Mouse (Mus musculus) cerebellum, postnatal 36 days (tissue): ENCODE data around the gene Mrpl9.
A peak's percentile ranks its signal among the peaks of the same experiment; 100 is the strongest.

ENCODE experiments used
- DNase-seq, 2 experiments: peaks; one replicate each; pipeline ENCODE4 v3.0.0; 2021 to 2022; ENCODE audit warnings: mixed read lengths in 2 of 2

Mrpl9 gene

DNA sequence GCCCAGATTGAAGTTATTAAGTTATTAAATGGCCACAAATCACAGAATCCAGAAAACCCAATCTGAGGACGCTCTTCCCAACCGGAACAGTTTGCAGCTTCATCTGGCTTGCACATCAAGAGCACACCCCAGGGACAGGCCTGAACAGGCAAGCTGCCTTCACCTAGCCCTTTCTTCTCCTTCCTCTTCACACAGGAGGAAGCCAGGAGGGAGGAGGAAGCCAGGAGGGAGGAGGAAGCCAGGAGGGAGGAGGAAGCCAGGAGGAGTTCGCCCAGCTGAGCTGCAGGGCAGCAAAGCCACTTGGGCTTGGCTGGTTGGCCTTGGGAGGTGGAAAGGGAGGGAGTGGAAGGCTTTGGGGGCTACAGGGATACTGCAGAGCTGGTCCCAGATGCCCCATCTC, 25.8 kb downstream of the Mrpl9 start:
- no peak for DNase-seq

DNA sequence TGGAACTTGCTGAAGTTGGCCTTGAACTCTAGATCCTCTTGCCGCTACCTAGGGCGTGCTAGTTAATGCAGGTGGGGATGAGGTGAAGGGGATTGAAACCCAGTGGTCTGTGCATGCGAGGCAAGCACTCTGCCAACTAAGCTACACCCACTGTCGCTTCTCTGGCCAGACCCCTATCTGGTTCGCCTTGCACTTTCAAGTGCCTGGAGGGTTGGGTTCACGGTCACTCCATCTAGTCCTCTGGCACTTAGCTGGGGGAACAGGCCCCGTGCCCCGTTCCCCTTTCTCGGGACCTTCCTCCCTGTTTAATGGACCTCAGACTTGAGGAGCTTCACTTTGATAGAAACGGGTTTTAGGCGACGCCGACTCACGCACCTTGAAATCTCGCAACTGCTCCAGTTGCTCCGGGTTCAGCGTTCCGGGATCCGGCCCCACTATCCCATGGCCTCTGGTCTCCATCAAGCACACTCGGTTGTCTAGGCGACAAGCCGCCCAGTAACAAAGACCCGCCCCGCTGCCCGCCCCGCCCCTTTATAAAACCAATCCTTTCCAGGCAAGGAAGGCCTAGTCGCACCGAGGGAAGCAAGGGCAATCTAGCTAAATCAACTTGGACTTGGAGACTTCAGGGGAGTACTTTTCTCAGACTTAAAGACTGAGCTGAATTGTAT, 29.5 kb downstream of the Mrpl9 start:
- DNase-seq, result no peak

- DNase-seq, result no peak
Measured at GRCm38 (mm10) chr3:94473115-94473505, 30.0 kb downstream of the Mrpl9 start.

GRCm38 (mm10) chr3:94473567-94474232, 30.6 kb downstream of the Mrpl9 start:
- no peak for DNase-seq

DNA sequence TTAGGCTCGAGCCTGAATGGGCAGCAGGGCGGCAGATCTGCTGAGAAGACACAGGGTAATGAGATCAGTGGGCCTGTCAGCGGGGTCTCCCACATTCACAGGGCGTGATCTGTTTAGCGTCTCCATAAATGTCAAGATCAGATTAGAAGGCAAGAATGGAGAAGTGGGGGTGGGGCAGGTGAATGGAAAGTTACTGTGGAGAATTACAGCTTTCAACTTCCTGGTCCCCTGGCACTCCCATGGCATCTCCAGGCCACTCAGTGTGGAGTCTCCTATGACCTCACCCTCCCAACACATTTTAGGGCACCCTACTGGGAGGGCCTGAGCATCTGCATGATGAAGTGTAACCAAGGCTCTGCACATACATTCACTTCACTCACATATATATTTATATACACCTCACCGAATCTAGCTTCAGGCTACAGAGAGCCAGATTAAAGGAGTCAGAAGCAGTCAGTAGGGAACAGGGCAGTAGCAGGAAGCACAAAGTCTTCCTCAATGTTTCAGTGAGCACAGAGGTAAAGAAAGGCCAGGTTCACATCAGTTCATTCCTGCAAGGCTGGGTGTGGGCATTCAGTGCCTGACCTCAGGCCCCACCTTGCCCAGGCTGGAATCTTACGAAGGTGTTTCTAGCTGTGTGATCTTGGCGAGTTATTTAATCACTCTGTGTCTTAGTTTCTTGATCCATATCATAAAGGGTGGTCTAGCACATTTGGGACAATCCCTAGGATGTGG, 33.4 kb downstream of the Mrpl9 start:
- DNase-seq, result no peak

DNA sequence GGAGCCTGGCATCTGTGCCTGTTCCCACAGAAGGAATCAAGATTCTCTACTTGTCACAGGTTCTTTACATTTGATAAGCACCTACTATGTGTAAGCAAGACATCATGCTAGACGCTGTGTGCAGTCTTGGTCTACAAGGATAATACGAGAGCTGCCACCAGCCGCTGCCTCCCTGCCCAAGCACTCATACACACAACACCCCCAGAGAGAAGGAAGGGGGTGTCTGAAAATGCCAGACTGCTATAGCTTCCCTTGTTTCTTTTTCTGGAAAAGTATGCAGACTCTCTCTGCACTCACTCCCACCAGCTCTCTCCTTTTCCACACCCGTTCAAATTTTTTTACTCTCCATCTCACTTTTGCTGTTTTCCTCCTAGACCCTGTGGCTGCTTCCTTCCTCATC, 34.3 kb downstream of the Mrpl9 start:
- DNase-seq, result peak in 1 of 2 experiments; percentile 37

DNA sequence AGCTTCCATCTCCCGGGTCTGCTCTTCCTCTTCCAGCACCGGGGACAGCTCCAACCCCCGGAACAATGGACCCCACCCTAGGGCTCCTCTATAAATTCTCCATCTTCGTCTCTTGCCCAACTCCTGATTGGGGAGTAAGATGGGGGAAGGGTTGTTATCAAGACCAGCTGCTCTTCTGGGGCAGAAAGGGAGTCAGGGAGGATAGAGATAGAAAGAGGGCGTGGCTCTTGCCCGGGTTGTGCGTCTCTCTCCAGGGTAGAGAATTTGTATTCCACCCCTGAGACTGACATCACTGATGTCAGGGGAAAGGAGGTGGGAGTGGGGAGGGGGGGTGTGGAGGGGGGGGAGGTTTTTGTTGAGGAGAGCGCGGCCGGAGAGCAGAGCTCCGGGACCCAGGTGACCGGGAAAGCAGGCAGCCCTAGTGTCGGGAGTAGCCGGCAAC, 34.9 kb downstream of the Mrpl9 start, which contains the start of gene Celf3:
Gene Celf3 (plus strand): TSS at position 315 of the 442 bp plus-strand sequence.
- peak; percentile 80 for DNase-seq

DNA sequence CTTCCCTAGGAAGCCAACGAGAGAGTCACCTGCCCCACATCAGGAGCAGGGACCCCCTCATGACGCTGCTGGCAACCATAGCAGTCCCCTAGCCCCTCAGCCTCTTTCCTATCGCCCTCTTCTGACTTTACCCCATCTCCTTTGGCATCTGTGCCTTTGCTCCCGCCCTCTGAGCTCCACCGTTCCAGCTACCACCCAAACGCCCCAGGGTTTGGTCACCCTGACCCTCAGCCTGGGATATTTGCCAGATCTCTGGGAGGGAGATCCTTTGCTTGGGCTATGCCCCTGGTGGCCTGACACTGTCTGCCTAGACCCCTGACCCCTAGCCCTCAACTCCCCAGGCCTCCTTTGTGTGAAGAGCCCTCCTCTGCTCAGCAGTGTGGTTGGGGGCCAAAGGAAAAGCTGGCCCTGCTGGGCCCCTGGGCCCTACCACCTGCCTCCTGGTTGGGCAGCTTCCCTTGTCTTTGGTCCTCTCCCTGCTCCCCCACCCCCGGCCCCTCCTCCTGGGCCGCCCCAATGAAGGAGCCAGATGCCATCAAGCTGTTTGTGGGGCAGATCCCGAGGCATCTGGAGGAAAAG, 35.6 kb downstream of the Mrpl9 start:
- DNase-seq, result no peak

DNA sequence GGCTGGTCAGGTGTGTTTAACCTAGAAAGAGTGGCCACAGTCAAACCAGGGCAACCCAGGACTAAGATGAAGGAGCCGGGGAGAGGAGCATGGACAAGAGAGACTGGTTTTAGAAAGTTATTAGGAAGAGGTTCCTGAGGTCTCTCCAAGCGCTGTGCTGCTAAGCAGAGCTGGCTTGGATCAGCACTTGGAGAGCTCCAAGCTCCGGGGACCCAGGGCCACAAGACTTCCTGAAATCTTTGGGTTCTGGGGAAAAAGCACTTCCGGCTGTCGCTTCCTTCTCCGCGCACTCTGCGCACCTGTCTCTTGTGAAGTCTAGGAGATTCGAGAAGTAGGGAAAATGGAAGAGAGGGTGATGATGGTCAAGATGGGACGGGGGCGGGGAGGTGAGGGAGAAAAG, 36.4 kb downstream of the Mrpl9 start:
- no peak for DNase-seq

GRCm38 (mm10) chr3:94480291-94480884, 37.3 kb downstream of the Mrpl9 start, which contains the start of gene Riiad1:
Gene Riiad1 (minus strand): TSS chr3:94480341.
- DNase-seq, result no peak

DNA sequence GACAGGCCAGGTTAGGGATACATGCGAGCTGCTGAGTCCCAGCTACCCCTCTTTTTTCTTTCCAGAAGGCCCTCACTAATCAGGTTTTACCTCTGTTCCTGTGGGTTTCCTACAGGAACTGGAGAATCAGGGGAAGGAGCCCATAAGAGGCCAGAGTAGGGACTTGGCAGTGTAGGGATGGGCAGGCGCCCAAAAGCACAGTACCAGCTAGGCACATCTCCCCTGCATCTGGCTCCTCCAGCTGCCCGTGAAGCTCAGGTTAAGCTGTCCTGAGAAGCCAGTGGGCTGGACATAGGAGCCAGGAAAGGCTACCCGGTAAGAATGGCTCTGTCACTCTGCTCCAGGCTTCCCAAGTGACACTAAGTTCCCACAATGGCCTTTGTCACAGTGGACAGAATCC, 38.3 kb downstream of the Mrpl9 start:
- no peak for DNase-seq

DNA sequence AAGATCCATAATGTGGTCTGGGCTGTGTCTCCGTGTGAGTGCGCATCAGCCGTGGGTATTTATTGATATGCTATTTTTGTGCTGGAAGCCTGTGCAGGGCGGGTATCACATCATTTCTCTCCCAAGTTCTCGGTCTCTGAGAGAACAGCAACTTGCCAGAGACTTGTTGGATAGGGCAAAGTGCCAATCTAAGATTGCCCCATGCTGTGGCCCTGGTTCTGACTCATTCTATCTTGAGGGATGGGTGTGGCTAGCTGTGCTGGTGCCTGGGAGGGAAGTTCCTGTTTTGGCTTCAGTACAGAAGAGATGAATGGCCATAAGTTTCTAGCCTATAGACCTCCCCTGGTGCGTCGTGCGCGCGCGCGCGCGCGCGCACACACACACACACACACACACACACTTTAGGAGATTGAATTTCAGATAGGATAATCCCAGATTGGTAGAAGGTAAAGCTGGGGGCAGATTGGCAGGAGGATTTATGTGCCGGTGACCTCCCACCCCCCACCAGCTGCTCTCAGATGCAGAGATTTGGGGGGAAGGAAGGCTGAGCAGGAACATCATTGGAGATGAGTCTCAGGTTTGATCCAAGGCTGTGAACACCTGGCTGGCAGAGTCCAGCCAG, 39.8 kb downstream of the Mrpl9 start:
- peak; percentile 40 to 50 for DNase-seq

GRCm38 (mm10) chr3:94483790-94484439, 40.8 kb downstream of the Mrpl9 start:
- DNase-seq, result peak; percentile 75 to 76

- no peak for DNase-seq
Measured at GRCm38 (mm10) chr3:94485922-94486321, 42.8 kb downstream of the Mrpl9 start.

DNA sequence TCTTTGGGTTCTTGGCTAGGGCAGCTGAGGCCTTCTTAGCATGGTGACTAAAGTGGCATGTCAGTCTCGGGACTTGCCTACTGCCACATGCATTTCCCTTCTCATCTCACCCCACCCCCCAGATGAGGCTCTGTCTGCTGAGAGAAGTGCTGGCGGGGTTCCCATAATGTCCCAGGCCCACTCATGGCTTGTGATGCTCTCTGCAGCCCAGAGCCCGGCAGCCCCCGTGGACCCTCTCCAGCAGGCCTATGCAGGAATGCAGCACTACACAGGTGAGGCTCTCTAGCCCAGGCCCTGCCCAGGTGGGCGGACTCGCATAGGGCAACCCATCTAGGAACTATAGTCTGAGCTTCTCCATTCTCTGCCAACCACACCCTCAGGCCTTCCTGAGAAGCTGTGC, 44.5 kb downstream of the Mrpl9 start:
- no peak for DNase-seq

GRCm38 (mm10) chr3:94497162-94497561, 54.0 kb downstream of the Mrpl9 start:
- DNase-seq, result no peak
